Mouse (Mus musculus) lung, adult 2 months (tissue): ENCODE data around the gene Hspb8. TPM values are rescaled to one million over a fixed set of nuclear protein-coding genes. Genes with fewer than 3 reads are reported as not detected.
"Not testable (repeated sequence)": the region's sequence is repeated elsewhere in the genome, so short reads cannot be mapped to it uniquely, and the experiment has no call there.

ENCODE experiments used
- DNase-seq: peaks from one replicate; pipeline ENCODE4 v3.0.0; 2022
- H3K4me1 ChIP-seq: fragments of 200-500 bp; 2 replicates; pipeline ENCODE4 v1.6.1; 2011; ENCODE audit warnings: low read length; ENCODE audit not compliant: control insufficient read depth, insufficient read depth
- H3K4me3 ChIP-seq: fragments of 200-500 bp; replicated peaks from 2 replicates; pipeline ENCODE3; 2011; ENCODE audit warnings: low read depth, mild to moderate bottlenecking, control low read depth, low read length; ENCODE audit errors: extremely low read depth
- CTCF ChIP-seq: fragments of 200-500 bp; IDR thresholded peaks from 2 replicates; pipeline ENCODE4 v1.5.1; 2011; ENCODE audit warnings: mild to moderate bottlenecking, low read length, control low read depth; ENCODE audit not compliant: insufficient read depth
- POLR2A ChIP-seq: fragments of 200-500 bp; IDR thresholded peaks from 2 replicates; pipeline ENCODE4 v1.6.1; 2011; ENCODE audit warnings: low read depth, mild to moderate bottlenecking, control low read depth, low read length, borderline replicate concordance; ENCODE audit errors: extremely low read depth
- WGBS: fragments of 180-500 bp; shearing (Covaris S2); methylation state at CpG from one replicate; pipeline ENCODE4 v1.1.7; 2018; 5-methylcytosine and 5-hydroxymethylcytosine counted together
- polyA plus RNA-seq: library from polyadenylated mRNA; depleted of rRNA; stranded (reverse); fragments of >200 nt; gene quantifications from 2 replicates; pipeline ENCODE4 v1.2.3, GENCODE M21; 2012

Hspb8 gene
- polyA plus RNA-seq, 1 experiment: 72.4 TPM

- WGBS: 98% methylated on average over 2 of the region's 2 CpGs
- TF ChIP-seq CTCF: no peak
- no peak for TF ChIP-seq POLR2A
- H3K4me3 ChIP-seq: no peak overlapping the region
- peaks cover 10% of the 10 kb centered on the region for H3K4me1 ChIP-seq
- no peak for DNase-seq
Observed at GRCm38 (mm10) chr5:116404063-116404462, 18.6 kb downstream of the Hspb8 start.

- no peaks in the 10 kb centered on the region for H3K4me1 ChIP-seq
- TF ChIP-seq CTCF (no peak), POLR2A (no peak)
Observed at GRCm38 (mm10) chr5:116400801-116401200, 21.9 kb downstream of the Hspb8 start.

GRCm38 (mm10) chr5:116400042-116400730 is 22.5 kb downstream of the Hspb8 start:
- no peak for TF ChIP-seq POLR2A
- H3K4me1 ChIP-seq: no peaks in the 10 kb centered on the region
- no peak overlapping the region for H3K4me3 ChIP-seq
- no peak for DNase-seq
- WGBS: 65% methylated on average over 8 of the region's 8 CpGs

More at GRCm38 (mm10) chr5:116400801-116401200, 21.9 kb downstream of the Hspb8 start:
- H3K4me3 ChIP-seq: no peak overlapping the region
- 84% methylated on average over 3 of the region's 3 CpGs for WGBS
- DNase-seq: no peak

GRCm38 (mm10) chr5:116396104-116396503 is 26.6 kb downstream of the Hspb8 start:
- Histone ChIP-seq H3K4me1 (no peaks in the 10 kb centered on the region), H3K4me3 (no peak overlapping the region)
- no peak for TF ChIP-seq CTCF
- no peak for TF ChIP-seq POLR2A
- 81% methylated on average over 5 of the region's 5 CpGs for WGBS
- DNase-seq: no peak

GRCm38 (mm10) chr5:116392603-116393002 is 30.1 kb downstream of the Hspb8 start:
- H3K4me3 ChIP-seq: no peak overlapping the region
- WGBS: 64% methylated on average over 9 of the region's 9 CpGs
- DNase-seq: no peak
- H3K4me1 ChIP-seq: no peaks in the 10 kb centered on the region
- no peak for TF ChIP-seq CTCF
- TF ChIP-seq POLR2A: no peak

- H3K4me3 ChIP-seq: no peak overlapping the region
- no peaks in the 10 kb centered on the region for H3K4me1 ChIP-seq
- no peak for DNase-seq
- WGBS: 32% methylated on average over 15 of the region's 15 CpGs
- TF ChIP-seq CTCF (no peak), POLR2A (no peak)
Observed at GRCm38 (mm10) chr5:116389856-116390542, 32.7 kb downstream of the Hspb8 start.

- Histone ChIP-seq H3K4me3 (no peak overlapping the region), H3K4me1 (no peaks in the 10 kb centered on the region)
- no peak for TF ChIP-seq POLR2A
- TF ChIP-seq CTCF: no peak
- DNase-seq: no peak
- WGBS: 66% methylated on average over 4 of the region's 4 CpGs
Observed at GRCm38 (mm10) chr5:116389321-116389720, 33.3 kb downstream of the Hspb8 start.

- WGBS: 65% methylated on average over 9 of the region's 9 CpGs
- DNase-seq: no peak
- no peaks in the 10 kb centered on the region for H3K4me1 ChIP-seq
- no peak for TF ChIP-seq POLR2A
- no peak for TF ChIP-seq CTCF
- H3K4me3 ChIP-seq: no peak overlapping the region
Observed at GRCm38 (mm10) chr5:116387302-116387935, 35.2 kb downstream of the Hspb8 start.

- DNase-seq: peak; percentile 64
- 38% methylated on average over 11 of the region's 11 CpGs for WGBS
- Histone ChIP-seq H3K4me3 (no peak overlapping the region), H3K4me1 (no peaks in the 10 kb centered on the region)
- peak; percentile 62; the same call in 1 of the 2 replicates for TF ChIP-seq CTCF
- TF ChIP-seq POLR2A: no peak
Observed at GRCm38 (mm10) chr5:116386020-116386419, 36.6 kb downstream of the Hspb8 start.

- DNase-seq, H3K4me3 ChIP-seq, H3K4me1 ChIP-seq: not testable (repeated sequence)
- WGBS: 91% methylated on average over 7 of the region's 7 CpGs
Observed at GRCm38 (mm10) chr5:116382646-116383045, 40.0 kb downstream of the Hspb8 start.
